Mouse (Mus musculus) adrenal gland, postnatal 25 days (tissue): Measurements from ENCODE around the gene Add3. TPM values are rescaled to one million over a fixed set of nuclear protein-coding genes. Genes with fewer than 3 reads are reported as not detected.

Source experiments
- DNase-seq: peaks from one replicate; pipeline ENCODE4 v3.0.0; 2021; ENCODE audit warnings: mixed read lengths
- total RNA-seq: library from RNA; stranded (reverse); gene quantifications from 2 replicates; pipeline ENCODE4 v1.2.3, GENCODE M21; 2021

Add3 gene
- total RNA-seq, 1 experiment from 2014 or later: 51.8 TPM

GRCm38 (mm10) chr19:53130399-53131175 lies 9.7 kb upstream of the Add3 start:
- no peak for DNase-seq

- DNase-seq: no peak
These were observed 7.8 kb upstream of the Add3 start for GRCm38 (mm10) chr19:53132471-53132870.

GRCm38 (mm10) chr19:53136336-53137090 lies 3.7 kb upstream of the Add3 start:
- DNase-seq: no peak

GRCm38 (mm10) chr19:53137116-53137670 lies 3.0 kb upstream of the Add3 start:
- no peak for DNase-seq

- DNase-seq: no peak
These were observed 584 bp downstream of the Add3 start for GRCm38 (mm10) chr19:53140804-53141250.

- DNase-seq: peak; percentile 39
These were observed 1.2 kb downstream of the Add3 start for GRCm38 (mm10) chr19:53141251-53142072.

- DNase-seq: peak; percentile 100
These were observed 2.2 kb downstream of the Add3 start for GRCm38 (mm10) chr19:53142190-53143107.

GRCm38 (mm10) chr19:53143108-53143971 lies 3.1 kb downstream of the Add3 start:
- DNase-seq: peak; percentile 36

- DNase-seq: no peak
These were observed 4.8 kb downstream of the Add3 start for GRCm38 (mm10) chr19:53145075-53145474.

- DNase-seq: no peak
These were observed 9.1 kb downstream of the Add3 start for GRCm38 (mm10) chr19:53149381-53149780.

GRCm38 (mm10) chr19:53152451-53152850 lies 12.2 kb downstream of the Add3 start:
- no peak for DNase-seq

GRCm38 (mm10) chr19:53153096-53153495 lies 12.9 kb downstream of the Add3 start:
- DNase-seq: no peak

- no peak for DNase-seq
These were observed 13.9 kb downstream of the Add3 start for GRCm38 (mm10) chr19:53154156-53154555.

- DNase-seq: no peak
These were observed 16.1 kb downstream of the Add3 start for GRCm38 (mm10) chr19:53156361-53156760.

- no peak for DNase-seq
These were observed 16.9 kb downstream of the Add3 start for GRCm38 (mm10) chr19:53157176-53157575.

GRCm38 (mm10) chr19:53159351-53159750 lies 19.1 kb downstream of the Add3 start:
- no peak for DNase-seq

GRCm38 (mm10) chr19:53162927-53163326 lies 22.7 kb downstream of the Add3 start:
- no peak for DNase-seq

- no peak for DNase-seq
These were observed 24.4 kb downstream of the Add3 start for GRCm38 (mm10) chr19:53164645-53165044.

GRCm38 (mm10) chr19:53165305-53166240 lies 25.3 kb downstream of the Add3 start:
- DNase-seq: no peak
